Mouse (Mus musculus): ENCODE measurements at regions not wholly inside any gene's neighbourhood (a gene's known extent, or its start where the extent isn't known, plus 50 kb on each side); places are given as distances from the start of the nearest gene placed in this dataset.

DNA sequence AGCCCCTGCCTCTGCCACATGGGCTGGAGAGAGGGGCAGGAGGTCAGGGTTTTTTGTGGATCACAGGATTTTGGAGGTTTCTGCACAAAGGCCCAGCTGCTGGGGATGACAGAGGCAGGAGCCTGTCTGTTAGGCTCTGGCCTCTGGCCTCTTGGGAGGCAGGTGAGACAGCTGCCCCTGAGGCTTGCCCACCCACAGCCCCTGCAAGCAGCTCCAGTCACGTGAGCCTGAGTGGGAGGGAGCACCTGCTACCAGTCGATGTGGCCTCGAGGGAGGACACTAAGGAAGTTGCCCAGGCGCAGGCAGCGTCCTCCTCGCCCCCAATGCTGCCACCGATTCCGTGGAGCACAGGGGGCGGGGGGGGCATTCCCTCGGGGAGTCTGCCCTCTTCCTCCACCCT is 80.3 kb downstream of the Gadd45g start:
- ATAC-seq (replicated peaks; ENCODE audit: low FRiP score, low TSS enrichment, poor library complexity, severe bottlenecking), result no peak

DNA sequence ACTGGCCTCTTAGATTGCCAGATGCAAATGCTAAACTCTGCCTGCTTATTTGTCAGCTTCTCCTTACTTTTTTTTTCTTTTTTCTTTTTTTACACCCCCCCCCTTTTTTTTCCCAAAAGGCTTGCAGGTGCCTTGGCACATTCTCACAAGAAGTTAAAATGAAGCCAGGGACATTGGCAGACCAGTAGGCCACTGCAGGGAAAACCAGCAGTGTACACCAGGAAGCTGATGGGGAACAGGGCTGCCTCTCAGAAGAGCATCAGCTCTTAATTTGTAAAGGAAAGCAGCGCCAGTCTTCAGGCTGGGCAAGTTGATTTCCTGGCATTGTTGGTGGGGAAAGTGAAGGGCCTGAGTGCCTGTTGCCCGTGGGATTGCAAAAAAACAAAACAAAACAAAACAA is 83.3 kb downstream of the Gadd45g start:
- no peak for ATAC-seq (replicated peaks; ENCODE audit: low FRiP score, low TSS enrichment, poor library complexity, severe bottlenecking)

DNA sequence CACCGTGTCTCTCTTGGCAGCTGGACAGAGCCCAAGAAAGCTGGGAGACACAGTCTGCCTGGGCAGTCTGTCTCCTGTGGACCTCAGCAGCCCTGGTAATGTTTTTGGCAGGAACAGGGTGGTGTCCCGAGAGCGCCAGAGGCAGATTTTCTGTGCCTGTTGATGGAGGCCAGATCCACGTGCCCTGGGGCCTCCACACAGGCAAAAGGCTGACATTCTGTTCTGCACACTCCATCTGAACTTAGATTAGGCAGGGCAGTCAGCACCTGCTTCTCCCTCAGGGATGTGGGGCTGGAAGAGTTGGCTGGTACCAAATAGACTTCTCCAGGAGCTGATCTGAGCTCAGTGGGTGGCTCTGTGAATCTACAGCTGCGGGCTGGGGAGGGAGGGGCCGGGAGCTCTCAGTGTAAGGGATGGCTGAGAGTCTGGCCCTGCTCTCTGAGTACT is 83.8 kb downstream of the Gadd45g start:
- no peak for ATAC-seq (replicated peaks; ENCODE audit: low FRiP score, low TSS enrichment, poor library complexity, severe bottlenecking)

DNA sequence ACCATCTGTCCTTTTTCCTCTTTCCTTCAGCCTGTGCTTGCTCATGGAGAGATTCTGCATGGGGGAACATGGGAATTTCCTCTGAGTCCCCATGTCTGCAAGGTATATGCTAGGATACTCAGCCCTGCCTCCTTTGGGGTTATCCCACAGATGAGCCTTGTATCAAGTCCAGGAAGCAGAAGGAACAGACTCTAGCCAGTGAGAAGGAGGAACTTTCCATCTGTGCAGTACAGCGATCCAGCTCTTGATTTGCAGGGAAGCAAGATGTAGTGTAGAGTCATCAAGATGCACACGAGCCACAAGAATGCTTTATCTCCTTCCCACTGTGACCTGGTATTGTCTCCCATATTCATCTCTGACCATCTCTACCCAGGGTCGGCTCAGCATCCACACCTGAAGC is 84.5 kb downstream of the Gadd45g start:
- ATAC-seq (replicated peaks; ENCODE audit: low FRiP score, low TSS enrichment, poor library complexity, severe bottlenecking), result no peak

DNA sequence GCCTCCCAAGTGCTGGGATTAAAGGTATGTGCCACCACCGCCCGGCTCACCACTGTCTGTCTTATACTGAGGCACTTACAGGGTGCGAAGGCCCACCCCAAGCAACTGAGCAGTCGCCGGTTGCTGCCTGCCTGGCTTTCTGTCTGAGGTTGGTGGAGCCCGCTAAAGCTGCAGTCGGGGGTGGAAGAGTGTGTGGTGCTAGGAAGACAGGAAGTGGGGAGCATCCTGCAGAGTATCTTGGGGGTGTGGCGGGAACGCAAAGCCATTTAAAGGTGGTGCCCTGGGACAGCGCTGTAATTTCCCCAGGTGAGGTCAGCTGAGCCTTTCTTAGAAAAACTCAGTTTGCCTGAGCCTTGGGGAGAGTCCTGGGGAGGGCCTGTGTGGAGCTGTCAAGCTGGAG is 89.3 kb downstream of the Gadd45g start:
- ATAC-seq (replicated peaks; ENCODE audit: low FRiP score, low TSS enrichment, poor library complexity, severe bottlenecking), result no peak

DNA sequence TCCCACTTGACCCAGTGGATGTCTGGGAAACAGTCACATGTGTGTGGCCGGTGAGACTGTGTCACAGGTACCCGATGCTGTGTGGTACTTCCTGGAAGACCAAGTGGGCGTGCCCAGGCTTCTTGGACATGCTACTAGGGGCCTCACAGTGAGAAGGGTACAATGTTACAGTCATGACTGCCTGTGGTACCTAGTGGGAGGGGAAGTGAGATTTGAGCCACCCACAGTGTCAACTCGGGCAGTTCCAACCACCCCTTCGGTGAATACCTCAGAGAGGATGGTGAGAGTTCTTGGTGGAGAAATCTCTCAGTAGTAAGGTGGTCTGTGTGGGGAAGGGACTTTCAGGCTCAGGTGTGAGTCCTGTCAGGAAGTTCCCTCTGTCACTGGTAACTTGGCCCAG is 90.0 kb downstream of the Gadd45g start:
- ATAC-seq (replicated peaks; ENCODE audit: low FRiP score, low TSS enrichment, poor library complexity, severe bottlenecking), result no peak

DNA sequence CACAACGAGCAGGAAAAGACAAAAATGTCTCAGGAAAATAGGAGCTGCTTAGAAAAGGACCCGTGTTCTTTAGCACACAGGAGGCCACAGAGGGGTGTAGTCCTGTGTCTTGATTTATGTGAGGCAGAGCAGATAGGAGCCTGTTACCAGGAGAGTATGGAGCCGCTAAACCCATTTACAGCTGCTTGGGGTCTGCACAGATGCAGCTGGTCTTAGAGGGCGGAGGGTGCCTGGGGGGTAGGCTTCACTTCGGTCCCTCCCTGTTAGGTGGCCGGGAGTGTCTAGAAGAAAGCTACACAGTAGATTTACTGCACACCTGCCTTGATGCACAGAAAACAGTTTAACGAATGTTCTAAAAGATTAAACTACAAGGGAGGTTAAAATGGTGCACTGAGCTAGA is 91.4 kb downstream of the Gadd45g start:
- ATAC-seq (replicated peaks; ENCODE audit: low FRiP score, low TSS enrichment, poor library complexity, severe bottlenecking), result no peak

DNA sequence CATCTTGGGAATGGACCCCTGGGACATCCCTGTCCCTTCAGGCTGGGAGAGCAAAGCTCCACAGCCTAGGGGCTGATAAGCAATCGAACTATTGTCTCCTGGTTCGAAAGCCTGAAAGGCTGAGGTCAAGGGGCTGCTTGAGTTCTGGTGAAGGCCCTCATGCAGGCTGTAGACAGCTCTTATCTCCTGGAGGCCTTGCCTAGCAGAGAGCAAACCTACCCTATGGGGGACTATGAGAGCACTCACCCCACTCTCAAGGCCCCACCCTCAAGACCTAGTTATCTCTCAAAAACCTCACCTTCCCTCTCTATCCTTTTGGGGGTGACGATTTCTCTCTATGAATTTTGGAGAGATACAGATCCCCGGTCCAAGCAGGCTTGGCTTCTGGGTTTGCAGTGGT is 92.8 kb downstream of the Gadd45g start:
- ATAC-seq (replicated peaks; ENCODE audit: low FRiP score, low TSS enrichment, poor library complexity, severe bottlenecking), result peak; percentile 71

DNA sequence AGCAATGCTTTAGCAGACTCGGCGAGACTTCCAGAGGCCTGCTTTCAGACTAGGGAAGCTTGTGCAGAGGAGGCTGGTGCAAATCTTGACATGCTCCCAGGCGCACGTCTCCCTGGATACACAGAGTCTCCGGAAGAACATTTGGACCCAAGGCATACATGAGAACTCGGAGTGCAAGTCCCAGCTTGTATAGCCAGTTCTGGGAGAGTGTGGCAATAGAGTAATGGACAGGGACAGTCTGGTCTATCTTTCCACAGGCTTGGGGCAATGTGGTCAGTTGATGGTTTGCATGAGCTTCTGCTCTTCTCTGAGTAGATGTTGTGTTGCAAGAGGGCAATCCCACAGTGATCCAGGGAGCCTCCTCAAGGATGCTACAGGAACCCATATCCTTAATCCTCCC is 93.2 kb downstream of the Gadd45g start:
- ATAC-seq (replicated peaks; ENCODE audit: low FRiP score, low TSS enrichment, poor library complexity, severe bottlenecking), result 0 out of 2 replicates have a peak, but pooled peaks have one; percentile 24

DNA sequence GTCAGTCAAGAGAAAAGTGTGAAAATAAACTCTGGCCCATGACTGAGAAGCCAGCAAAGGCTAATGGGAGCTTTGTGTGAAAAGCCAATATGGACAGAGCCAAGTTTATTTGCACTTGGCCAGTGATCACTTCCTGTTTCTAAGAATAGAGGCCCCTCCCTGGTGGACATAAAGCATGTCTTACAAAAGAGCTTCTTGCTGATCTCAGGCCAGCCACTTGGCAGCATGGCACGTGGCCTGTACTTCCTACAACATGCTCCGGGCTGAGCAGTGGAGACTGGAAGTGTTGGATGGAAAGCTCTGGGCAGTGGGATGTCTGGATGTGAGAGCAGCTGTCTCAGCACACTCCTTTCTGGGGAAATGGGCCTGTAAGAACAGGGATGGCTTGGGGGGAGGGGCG is 99.7 kb downstream of the Gadd45g start:
- no peak for ATAC-seq (replicated peaks; ENCODE audit: low FRiP score, low TSS enrichment, poor library complexity, severe bottlenecking)

DNA sequence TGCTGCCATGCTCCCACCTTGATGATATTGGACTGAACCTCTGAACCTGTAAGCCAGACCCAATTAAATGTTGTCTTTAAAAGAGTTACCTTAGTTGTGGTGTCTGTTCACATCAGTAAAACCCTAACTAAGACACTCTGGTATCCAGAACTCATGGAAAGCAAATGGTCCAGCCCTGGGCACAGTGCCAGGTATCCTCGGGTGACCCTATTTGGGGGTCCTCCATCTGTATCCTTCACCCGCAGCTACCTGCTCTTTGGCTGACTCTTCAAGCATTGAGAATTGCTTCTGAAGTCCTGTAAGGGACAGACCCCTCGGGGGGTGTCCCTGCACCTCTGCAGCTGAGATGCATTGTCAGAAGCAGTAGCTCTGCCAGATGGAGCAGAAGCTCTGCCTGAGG is 102.4 kb downstream of the Gadd45g start:
- no peak for ATAC-seq (replicated peaks; ENCODE audit: low FRiP score, low TSS enrichment, poor library complexity, severe bottlenecking)

DNA sequence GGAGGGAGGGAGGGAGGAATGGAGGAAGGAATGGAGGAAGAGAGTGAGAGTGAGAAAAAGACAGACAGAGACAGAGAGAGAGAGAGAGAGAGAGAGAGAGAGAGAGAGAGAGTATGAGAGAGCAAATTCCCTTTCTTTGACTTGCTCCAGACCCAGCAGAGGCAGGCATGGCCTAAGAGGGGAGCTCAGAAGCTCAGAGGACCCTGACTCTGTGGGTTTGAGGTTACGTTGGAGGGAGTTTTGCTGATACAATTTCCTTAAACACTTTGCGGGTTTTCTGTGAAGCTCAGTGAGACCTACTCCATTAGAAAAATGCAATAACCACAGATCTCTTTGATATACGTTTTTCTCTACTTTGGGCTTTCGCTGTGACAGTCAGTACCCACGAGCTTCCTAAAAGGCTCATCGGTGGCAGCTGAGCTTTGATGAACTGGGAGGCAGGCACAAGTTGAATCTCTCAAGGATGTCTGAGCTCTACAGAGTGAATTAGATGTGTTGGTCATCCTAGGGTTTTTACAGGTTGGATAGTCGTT is 105.1 kb downstream of the Gadd45g start:
- no peak for ATAC-seq (replicated peaks; ENCODE audit: low FRiP score, low TSS enrichment, poor library complexity, severe bottlenecking)

DNA sequence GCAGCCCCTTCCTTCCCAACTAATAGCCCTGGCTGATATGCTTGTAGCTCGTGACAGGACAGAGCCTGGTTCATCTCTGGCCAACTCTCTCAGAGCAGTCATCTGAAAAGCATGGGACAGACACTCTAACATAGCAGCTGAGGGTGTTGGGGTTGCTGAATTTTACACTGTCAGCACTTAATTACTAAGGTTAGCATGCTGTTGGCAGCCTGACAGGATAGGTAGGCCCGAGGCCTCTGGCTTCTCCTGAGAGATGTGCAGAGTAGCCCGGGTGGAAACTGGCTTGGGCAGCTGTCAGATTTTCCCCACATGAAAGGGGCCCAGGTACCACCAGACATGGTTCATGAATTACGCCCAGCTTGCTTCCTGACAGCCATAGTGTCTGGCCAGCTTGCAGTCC is 106.6 kb downstream of the Gadd45g start:
- no peak for ATAC-seq (replicated peaks; ENCODE audit: low FRiP score, low TSS enrichment, poor library complexity, severe bottlenecking)

DNA sequence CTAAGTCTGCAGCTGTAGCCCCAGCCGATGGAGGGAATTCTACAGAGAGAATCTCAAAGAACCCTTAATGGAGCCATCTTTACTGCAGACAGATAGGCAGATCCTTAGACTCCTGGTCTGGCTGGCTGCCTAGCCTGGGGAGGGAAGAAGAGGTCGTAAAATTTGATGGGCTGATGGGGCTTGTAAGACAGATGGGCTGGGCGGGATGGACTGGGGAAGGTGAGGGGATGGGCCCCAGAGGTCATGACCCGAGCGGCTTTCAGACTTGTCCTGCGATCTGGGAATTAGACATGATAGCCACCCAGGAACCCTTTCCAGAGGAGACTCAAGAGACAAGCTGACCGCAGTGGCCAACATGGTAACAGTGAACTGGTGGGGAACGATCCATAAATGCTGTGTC is 107.1 kb downstream of the Gadd45g start:
- no peak for ATAC-seq (replicated peaks; ENCODE audit: low FRiP score, low TSS enrichment, poor library complexity, severe bottlenecking)

DNA sequence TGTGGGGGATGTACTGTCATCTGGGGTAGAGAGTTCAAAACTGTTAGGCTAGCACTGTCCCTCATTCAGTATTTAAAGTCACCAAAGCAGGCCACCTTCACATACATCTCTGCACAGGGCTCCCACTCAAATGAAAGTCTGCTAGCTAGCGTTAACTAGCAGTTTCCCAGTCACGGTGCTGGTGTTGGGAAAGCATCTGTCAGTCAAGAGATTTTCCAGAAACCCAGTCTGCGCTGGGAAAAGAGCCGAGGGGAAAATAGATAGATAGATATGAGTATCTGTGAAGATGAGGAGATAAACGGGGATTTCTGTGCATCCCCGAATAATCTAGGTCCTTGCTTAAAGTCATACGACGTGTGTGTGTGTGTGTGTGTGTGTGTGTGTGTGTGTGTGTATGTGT is 110.6 kb downstream of the Gadd45g start:
- ATAC-seq (replicated peaks; ENCODE audit: low FRiP score, low TSS enrichment, poor library complexity, severe bottlenecking), result no peak

DNA sequence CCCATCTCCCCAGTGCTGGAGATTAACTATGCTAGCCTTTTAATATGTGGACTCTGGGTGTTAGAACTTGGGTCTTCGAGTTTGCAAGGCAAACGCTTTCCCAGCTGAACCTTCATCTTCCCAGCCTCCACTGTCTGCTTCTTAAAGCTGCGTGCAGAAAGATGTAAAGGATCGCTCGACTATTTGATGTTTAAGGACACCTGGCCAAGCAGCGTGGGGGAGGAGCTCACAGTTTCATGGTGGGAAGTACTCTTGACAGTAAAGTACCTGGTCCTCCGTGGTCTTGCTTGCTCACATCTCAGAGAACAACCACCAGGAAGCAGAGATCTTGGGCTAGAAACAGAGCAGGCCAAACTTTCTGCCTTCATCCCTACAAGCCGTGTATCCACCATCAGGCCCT is 113.1 kb downstream of the Gadd45g start:
- no peak for ATAC-seq (replicated peaks; ENCODE audit: low FRiP score, low TSS enrichment, poor library complexity, severe bottlenecking)

DNA sequence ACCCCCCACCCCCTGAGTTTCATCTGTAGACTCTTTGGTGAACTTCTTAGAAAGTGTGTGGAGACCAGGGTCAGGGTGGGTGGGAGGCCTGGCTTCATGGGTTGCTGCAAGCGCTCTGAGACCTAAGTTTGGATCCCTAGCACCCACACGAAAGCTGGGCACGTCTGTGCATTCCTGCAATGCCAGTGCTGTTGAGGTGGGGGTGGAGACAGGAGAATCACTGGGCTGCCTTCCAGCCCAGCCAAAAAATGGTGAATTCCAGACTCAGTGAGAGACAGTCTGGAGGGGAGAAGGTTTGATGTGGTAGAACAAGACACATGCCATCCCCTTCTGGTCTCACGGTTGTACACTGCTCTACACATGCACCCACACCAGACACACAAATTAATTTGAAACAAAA is 113.8 kb downstream of the Gadd45g start:
- ATAC-seq (replicated peaks; ENCODE audit: low FRiP score, low TSS enrichment, poor library complexity, severe bottlenecking), result no peak

DNA sequence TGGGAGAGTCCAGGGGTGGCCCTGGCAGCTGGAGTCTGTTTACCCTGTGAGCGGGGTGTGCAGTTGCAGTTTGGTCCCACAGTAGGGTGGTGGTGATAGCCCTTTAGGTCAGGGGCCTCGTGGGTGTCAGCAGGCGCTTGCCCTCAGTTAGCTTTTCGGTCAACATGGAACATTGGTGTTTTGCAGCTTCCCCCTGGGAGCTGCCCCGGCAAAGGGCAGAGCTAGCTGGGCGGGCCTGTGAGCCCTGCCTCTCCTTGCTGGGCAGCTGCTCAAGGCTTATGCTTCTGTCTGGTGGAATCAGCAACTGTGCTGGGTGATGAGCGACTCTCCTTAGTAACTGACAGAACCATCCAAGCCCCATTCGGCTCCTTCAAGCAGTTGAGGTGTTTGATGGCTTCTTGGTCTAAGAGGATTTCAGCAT is 115.7 kb downstream of the Gadd45g start:
- no peak for ATAC-seq (replicated peaks; ENCODE audit: low FRiP score, low TSS enrichment, poor library complexity, severe bottlenecking)

DNA sequence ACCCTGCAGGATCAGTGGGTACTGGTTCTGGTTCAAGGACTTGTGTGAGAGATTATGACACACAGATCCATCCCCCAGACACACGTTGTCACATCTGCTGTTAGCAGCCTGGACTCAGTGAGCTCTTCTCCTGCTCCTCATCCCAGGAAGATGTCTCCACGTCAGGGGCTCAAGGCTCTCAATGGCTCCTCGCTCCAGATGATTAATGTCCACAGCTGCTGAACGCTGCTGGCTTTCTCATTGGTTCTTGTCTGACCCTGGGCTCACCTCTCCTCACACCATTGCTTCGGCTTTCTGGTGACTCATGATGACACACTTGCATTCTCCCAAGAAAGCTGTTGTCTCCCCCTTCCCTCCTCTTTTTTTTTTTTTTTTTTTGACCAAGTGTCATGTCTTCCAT is 116.2 kb downstream of the Gadd45g start:
- ATAC-seq (replicated peaks; ENCODE audit: low FRiP score, low TSS enrichment, poor library complexity, severe bottlenecking), result no peak

DNA sequence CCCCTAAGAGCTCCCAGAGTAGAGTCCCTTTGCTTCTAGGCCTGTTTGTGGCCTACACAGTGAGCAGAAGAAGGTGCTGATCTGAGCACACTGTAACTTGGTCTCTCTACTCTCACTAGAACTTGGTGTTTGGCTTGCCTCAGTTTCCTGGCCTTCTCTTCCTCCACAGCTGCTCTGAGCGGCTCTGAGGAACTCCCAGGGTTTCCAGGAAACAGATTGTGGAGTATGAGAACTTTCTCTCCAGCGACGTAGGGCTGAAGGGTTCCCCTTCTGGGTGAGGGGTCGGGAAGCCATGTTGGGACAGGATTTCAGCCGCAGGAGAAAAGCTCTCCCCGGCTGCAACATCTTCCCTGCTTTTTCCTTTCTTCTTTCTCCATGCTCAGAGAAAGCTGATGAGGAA is 117.5 kb downstream of the Gadd45g start:
- no peak for ATAC-seq (replicated peaks; ENCODE audit: low FRiP score, low TSS enrichment, poor library complexity, severe bottlenecking)

DNA sequence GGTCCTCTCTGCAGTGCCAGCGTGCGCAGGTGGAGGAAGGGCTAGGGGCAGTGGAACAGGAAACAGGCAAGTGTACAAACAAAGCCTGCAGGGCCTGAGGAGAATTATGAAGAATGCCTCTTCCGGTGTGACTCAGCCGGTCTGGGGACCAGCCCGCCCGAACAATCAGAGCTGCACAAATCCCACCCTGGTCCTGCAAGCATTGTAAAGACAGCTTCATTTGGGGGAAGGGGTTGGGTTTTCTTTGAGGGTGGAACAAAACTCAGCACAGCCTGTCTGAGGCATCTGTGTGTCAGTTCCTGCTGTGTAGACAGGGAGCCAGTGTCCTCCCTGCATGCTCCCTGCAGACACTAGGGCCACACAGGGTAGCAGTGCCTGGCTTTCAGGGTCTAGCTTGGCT is 117.9 kb downstream of the Gadd45g start:
- ATAC-seq (replicated peaks; ENCODE audit: low FRiP score, low TSS enrichment, poor library complexity, severe bottlenecking), result no peak

DNA sequence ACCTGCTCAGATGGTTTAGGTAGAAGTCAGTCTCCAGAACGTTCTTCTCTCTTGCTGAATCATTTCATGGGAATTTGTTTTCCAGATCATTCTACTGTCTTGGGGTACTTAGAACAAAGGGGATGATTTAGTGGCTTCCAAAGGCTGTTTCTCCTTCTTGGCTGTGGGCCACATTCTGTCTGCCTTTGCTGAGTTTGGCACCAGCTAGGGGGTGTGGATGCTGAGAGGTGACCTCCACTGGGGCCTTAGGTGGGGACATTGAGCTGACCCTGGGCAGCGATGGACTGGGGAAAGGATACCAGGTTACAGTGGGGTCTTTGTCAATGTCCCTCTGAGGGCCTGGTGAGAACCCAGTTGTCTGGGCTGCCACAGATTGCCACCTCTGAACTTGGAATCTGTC is 118.4 kb downstream of the Gadd45g start:
- ATAC-seq (replicated peaks; ENCODE audit: low FRiP score, low TSS enrichment, poor library complexity, severe bottlenecking), result no peak
